Mouse (Mus musculus): ENCODE measurements around the gene D130052B06Rik.

The D130052B06Rik gene

GRCm38 (mm10) chr11:33660016-33660913 lies 61.2 kb downstream of the D130052B06Rik start:
- DNase-seq (ENCODE audit: extremely low read depth, insufficient read length, low spot score), result peak; percentile 64

DNA sequence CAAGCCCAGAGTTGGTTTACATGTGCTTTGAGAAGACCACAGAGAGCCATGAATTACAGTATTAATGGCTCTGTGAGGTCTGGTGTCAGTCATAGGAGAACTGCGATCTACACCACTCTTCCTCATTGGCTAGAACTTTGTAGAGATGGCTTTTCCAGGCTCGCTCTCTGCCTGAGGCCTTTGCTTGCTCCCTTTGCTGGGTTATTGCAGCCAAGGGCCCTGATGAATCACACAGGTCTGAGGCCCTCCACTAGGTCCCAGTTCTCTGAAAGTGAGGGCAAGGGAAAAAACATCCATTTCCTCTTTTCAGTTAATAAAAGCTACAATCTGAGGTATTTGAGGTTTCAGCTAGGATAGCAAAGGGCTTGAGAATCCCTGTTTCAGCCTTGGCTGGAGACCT lies 64.5 kb downstream of the D130052B06Rik start:
- no peak for DNase-seq (ENCODE audit: extremely low read depth, insufficient read length, low spot score)

DNA sequence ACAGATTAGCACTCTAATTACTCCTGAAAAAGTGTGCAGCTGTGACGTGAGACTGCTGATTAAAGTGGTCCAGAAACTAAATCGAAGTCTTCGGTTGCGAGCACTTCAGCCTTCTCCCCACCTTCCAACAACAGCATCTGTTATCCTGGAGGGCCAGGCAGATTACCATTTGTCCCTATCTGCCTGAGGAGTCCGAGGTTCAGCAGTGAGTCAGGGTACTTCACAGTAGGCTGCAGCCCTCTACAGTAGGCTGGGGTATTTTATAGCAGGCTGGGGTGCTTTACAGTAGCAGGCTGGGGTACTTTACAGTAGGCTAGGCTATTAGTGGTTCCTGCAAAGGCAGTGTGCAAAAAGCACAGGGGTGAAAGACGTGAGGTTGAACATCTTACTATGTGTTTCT lies 69.3 kb downstream of the D130052B06Rik start:
- DNase-seq (ENCODE audit: extremely low read depth, insufficient read length, low spot score), result no peak

DNA sequence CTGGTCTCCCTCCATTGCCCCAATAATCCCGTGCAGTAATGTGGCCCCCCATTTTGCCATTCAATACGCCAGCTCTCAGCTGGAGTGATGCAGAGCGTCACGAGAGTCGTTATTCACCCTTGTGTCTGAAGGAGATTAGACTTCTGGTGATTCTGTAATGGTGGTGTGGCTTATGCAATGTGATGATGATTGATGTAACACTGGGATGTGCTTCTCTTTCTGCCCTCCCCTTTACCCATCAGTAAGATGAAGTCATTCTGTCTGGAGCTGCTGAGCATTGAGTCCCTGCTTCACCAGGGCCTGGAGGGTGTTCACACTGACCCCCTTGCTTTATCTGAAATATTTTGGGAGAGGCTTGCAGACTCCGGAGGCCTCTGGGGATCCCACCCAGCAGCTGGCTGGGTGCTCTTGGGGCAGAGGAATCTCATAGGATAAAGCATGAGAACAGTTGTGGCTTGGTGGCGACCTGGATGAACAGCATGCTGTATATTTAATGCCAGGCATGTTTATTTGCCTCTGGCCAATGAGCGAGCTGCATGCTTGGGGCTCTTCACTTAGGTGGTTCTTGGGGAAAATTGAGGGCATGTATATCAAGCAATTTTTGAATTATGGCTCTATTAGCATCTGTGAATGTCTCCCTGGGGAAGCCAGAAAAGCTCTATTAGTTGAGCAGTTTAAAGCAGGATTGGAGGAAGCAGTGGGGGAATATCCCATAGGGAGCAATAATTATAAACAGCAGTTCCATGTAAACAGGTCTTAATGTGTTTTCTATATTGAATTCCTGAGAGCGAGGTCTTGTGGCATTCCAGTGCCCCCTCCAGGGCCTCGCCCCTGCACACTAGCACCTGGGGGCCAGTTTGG lies 71.2 kb downstream of the D130052B06Rik start:
- no peak for DNase-seq (ENCODE audit: extremely low read depth, insufficient read length, low spot score)

Measured in 3134 (cell line).